Mouse (Mus musculus) urinary bladder, postnatal 14 days (tissue): ENCODE data around the gene Nlrp4e.
"Not testable (repeated sequence)": the region's sequence is repeated elsewhere in the genome, so short reads cannot be mapped to it uniquely, and the experiment has no call there.

Experiments
- DNase-seq: peaks from one replicate; pipeline ENCODE4 v3.0.0; 2021; ENCODE audit warnings: low spot score

Gene Nlrp4e

DNA sequence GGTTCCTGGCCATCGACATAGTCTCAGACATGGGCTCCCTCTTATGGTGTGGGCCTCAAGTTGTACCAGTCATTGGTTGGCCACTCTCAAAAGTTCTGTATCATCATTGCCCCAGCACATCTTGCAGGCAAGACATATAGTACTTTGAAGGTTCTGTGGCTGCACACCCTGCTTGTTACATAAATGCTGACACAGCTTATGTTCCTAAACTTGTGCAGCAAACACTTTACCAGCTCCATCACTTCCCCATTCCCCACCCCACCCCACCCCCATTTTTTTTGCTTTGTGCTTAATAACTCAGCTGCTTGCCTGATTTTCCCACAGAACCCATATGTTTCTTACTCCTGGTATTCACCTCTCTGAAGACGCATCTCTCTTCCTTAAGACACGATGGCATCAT, at the start of gene Nlrp4e:
Gene Nlrp4e (plus strand): TSS at position 301 of the 400 bp plus-strand sequence.
- not testable (repeated sequence) for DNase-seq

DNA sequence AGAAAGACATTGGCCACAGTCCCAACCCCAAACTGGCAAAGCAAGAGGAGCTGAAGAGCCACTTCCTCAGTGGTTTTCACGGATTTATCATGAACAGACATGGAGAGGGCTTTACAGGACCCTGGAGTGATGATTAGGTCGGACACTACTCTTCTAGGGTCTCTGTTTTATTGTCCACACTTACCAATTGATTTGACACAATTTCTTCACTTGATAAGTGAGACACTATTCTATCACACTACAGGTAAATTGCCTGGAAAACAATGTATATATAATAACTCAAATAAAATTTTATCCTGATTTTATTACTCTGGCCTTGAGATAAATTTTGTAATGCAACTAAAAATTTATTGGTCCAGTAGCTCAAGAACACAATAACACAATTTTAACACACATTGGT, 49.4 kb upstream of the Nlrp4e start, which contains the start of gene Vmn1r166:
Gene Vmn1r166 (minus strand): TSS at position 101 of the 400 bp plus-strand sequence.
- not testable (repeated sequence) for DNase-seq

DNA sequence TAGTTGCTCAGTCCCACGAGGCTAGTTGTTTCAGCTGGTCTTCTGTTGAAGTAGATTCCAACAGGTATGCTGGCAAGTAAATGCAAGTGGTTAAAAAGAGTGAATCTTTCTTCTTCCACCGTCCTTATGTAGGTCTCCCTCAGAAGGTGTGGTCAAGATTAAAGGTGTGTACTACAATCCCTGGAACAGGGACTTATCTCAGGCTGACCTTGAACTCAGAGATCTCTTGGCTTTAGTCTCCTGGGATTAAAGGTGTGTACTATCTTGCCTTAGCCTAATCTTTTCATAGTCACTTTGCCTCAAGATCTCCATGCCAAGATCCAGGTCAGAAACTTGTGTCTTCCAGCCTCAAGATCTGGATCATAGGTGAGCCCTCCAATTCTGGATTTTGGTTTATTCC, 22.2 kb upstream of the Nlrp4e start, which contains the start of gene Gm6902:
Gene Gm6902 (minus strand): TSS at position 101 of the 400 bp plus-strand sequence.
- not testable (repeated sequence) for DNase-seq

DNA sequence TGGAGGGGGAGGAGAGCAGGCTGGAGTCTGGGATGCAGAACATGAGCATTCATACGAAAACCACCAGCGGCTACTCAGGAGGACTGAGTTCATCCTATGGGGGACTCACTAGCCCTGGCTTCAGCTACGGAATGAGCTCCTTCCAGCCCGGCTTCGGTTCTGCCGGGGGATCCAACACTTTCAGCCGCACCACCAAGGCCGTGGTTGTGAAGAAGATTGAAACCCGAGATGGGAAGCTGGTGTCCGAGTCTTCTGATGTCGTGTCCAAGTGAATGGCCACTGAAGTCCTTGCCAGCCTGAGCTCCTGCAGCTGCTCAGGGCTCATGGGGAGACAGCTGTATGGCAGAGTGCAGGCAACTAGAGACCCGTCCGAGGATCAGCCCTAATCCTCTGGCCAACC, 57.3 kb downstream of the Nlrp4e start:
- not testable (repeated sequence) for DNase-seq

DNA sequence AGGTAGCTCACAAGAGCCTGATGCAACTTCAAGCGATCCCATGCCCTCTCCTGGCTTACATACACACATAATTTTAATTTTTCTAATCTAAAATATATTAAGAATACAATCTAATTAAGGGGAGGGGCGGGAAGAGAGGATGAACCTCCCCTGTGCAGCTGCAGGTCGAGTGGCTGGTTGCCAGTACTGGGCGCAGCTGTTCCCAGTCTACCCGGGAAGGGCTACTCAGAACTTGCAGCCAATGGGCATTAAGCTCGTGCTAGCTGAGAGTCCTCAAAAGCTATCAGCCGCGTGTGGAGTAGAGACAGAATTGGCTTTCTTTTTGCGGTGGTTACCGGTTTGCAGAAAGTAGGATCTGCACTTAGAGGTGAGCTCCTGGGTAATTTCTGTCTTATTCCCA, 84.6 kb downstream of the Nlrp4e start, which contains the start of gene Nlrp5:
Gene Nlrp5 (plus strand): TSS at position 301 of the 400 bp plus-strand sequence.
- DNase-seq: no peak
